Mouse (Mus musculus) stomach, postnatal 0 days (tissue): Measurements from ENCODE around the gene Dph5. TPM values are rescaled to one million over a fixed set of nuclear protein-coding genes. Genes with fewer than 3 reads are reported as not detected.

Source experiments
- ATAC-seq: fragments of 200-750 bp; cut with Nextera tagmentation; 2 replicates; pipeline ENCODE4 v1.8.0; 2017; ENCODE audit not compliant: low FRiP score, low TSS enrichment
- DNase-seq: peaks from one replicate; pipeline ENCODE4 v3.0.0-alpha.2; 2016; ENCODE audit warnings: low spot score
- H3K27ac ChIP-seq: fragments of 300-500 bp; sonication (generic); replicated peaks from 2 replicates; pipeline ENCODE4 v1.5.1; 2014; ENCODE audit warnings: mild to moderate bottlenecking, control low read depth
- H3K27me3 ChIP-seq: fragments of 300-500 bp; sonication (generic); 2 replicates; pipeline ENCODE4 v1.6.1; 2014; ENCODE audit warnings: low read length; ENCODE audit not compliant: control insufficient read depth, insufficient read depth
- H3K36me3 ChIP-seq: fragments of 300-500 bp; sonication (generic); 2 replicates; pipeline ENCODE4 v1.6.1; 2014; ENCODE audit warnings: low read length, mixed read lengths; ENCODE audit not compliant: control insufficient read depth, insufficient read depth
- H3K4me1 ChIP-seq: fragments of 300-500 bp; sonication (generic); replicated peaks from 2 replicates; pipeline ENCODE4 v1.6.1; 2014; ENCODE audit warnings: antibody characterized with exemption; ENCODE audit not compliant: control insufficient read depth, insufficient read depth
- H3K4me2 ChIP-seq: fragments of 300-500 bp; sonication (generic); replicated peaks from 2 replicates; pipeline ENCODE4 v1.6.1; 2014; ENCODE audit warnings: low read depth, mild to moderate bottlenecking, control low read depth, moderate library complexity
- H3K4me3 ChIP-seq: fragments of 300-500 bp; sonication (generic); 2 replicates; pipeline ENCODE4 v1.5.1; 2014; ENCODE audit warnings: low read depth, low read length, control low read depth
- H3K9ac ChIP-seq: fragments of 300-500 bp; sonication (generic); 2 replicates; pipeline ENCODE4 v1.6.1; 2014; ENCODE audit warnings: mild to moderate bottlenecking, low read length, control low read depth, mixed read lengths
- H3K9me3 ChIP-seq: fragments of 300-500 bp; sonication (generic); 2 replicates; pipeline ENCODE4 v1.6.1; 2016; ENCODE audit warnings: low read length; ENCODE audit not compliant: control insufficient read depth
- CTCF ChIP-seq: IDR thresholded peaks from 2 replicates; pipeline ENCODE4 v1.5.1; 2016; ENCODE audit warnings: antibody characterized with exemption, low read depth, mild to moderate bottlenecking, moderate library complexity
- EP300 ChIP-seq: optimal IDR thresholded peaks from 2 replicates; pipeline ENCODE3; 2016; ENCODE audit warnings: antibody characterized with exemption
- WGBS: fragments of 180-500 bp; shearing (Covaris S2); extraction: QIAGEN DNeasy Blood & Tissue Kit; methylation state at CpG from one replicate; pipeline ENCODE4 v1.1.7; 2014; 5-methylcytosine and 5-hydroxymethylcytosine counted together
- polyA plus RNA-seq: library from polyadenylated mRNA; unstranded; fragments of >200 nt; fragmentation: Nextera tagmentation; extraction: Ambion mirVana; gene quantifications from 2 replicates; pipeline ENCODE4 v1.2.1, GENCODE M21; 2015

Dph5 gene
- polyA plus RNA-seq, 1 experiment from 2014 or later = 18.2 TPM

DNA sequence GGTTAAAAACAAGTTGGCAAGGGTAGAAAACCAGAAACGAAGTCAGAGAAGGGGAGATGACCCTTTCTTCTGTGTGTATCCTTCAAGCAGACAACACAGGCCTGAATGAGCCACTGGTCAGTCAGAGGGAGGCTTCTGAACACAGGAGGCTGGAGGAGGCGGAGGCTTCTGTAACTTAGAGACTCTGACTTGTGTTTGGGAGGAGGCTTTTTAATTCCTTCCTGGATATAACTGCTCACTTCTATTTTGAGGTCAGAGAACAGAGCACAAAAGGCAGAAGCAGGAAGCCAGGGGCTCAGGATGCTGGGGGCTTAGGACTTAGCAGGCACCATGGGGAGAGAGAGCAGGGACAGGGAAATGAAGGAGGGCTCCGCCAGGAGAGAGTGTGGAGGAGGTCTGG lies 63.6 kb downstream of the Dph5 start:
- DNase-seq (no peak), ATAC-seq (no peak)
- WGBS = 66% methylated on average over 3 of the region's 3 CpGs
- no peak overlapping the region for H3K4me2 ChIP-seq
- no peak overlapping the region for H3K9ac ChIP-seq
- H3K9me3 ChIP-seq = no peaks in the 10 kb centered on the region
- TF ChIP-seq EP300 = no peak
- no peak for TF ChIP-seq CTCF
- no peak overlapping the region for H3K27ac ChIP-seq
- no peaks in the 10 kb centered on the region for H3K27me3 ChIP-seq
- H3K36me3 ChIP-seq = peaks cover 11% of the 10 kb centered on the region
- H3K4me3 ChIP-seq = no peak overlapping the region
- no peaks in the 10 kb centered on the region for H3K4me1 ChIP-seq

DNA sequence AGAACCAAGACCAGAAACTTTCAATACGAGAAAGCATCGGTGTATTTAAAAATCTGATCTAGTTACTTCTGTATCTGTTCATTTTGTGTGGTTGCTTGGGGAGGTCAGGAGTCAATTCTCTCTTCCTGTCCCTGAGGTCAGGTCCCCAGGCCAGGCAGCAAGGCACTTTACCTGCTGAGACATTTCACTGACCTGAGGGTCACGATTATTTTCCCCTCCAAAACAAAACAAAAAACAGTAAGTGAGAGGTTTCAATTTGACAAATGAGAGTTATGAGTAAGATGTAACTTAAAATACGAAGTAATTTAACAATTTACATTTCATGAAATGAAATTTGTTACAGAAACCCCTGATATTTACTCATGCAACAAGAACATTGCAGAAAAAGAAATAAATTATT lies 64.7 kb downstream of the Dph5 start:
- 82% methylated on average over 4 of the region's 4 CpGs for WGBS
- Histone ChIP-seq H3K4me1 (no peaks in the 10 kb centered on the region), H3K4me2 (no peak overlapping the region), H3K27ac (no peak overlapping the region), H3K4me3 (no peak overlapping the region), H3K9ac (no peak overlapping the region), H3K27me3 (no peaks in the 10 kb centered on the region), H3K9me3 (no peaks in the 10 kb centered on the region), H3K36me3 (peaks cover 10% of the 10 kb centered on the region)
- DNase-seq (no peak), ATAC-seq (no peak)
- TF ChIP-seq EP300 = no peak
- TF ChIP-seq CTCF = no peak

GRCm38 (mm10) chr3:115953088-115953487 lies 65.5 kb downstream of the Dph5 start:
- H3K36me3 ChIP-seq = peaks cover 12% of the 10 kb centered on the region
- no peak overlapping the region for H3K9ac ChIP-seq
- H3K4me1 ChIP-seq = no peaks in the 10 kb centered on the region
- H3K4me2 ChIP-seq = no peak overlapping the region
- no peak overlapping the region for H3K27ac ChIP-seq
- no peak overlapping the region for H3K4me3 ChIP-seq
- no peak for ATAC-seq
- no peak for DNase-seq
- H3K27me3 ChIP-seq = no peaks in the 10 kb centered on the region
- no peaks in the 10 kb centered on the region for H3K9me3 ChIP-seq
- 71% methylated on average over 3 of the region's 3 CpGs for WGBS
- TF ChIP-seq EP300 (no peak), CTCF (no peak)

- Histone ChIP-seq H3K27ac (no peak overlapping the region), H3K4me1 (no peaks in the 10 kb centered on the region), H3K9ac (no peak overlapping the region), H3K36me3 (peaks cover 11% of the 10 kb centered on the region), H3K27me3 (no peaks in the 10 kb centered on the region), H3K9me3 (no peaks in the 10 kb centered on the region), H3K4me2 (no peak overlapping the region), H3K4me3 (no peak overlapping the region)
- DNase-seq (no peak), ATAC-seq (no peak)
- WGBS = 97% methylated on average over 7 of the region's 7 CpGs
- TF ChIP-seq CTCF (no peak), EP300 (no peak)
Measured at GRCm38 (mm10) chr3:115957223-115957622, 69.6 kb downstream of the Dph5 start.

- H3K27ac ChIP-seq = no peak overlapping the region
- TF ChIP-seq CTCF = no peak
- TF ChIP-seq EP300 = no peak
- no peak for ATAC-seq
- no peaks in the 10 kb centered on the region for H3K9me3 ChIP-seq
- no peak for DNase-seq
- H3K4me1 ChIP-seq = no peaks in the 10 kb centered on the region
- no peak overlapping the region for H3K9ac ChIP-seq
- no peaks in the 10 kb centered on the region for H3K27me3 ChIP-seq
- H3K4me2 ChIP-seq = no peak overlapping the region
- WGBS = 86% methylated on average over 11 of the region's 11 CpGs
- H3K36me3 ChIP-seq = peaks cover 7% of the 10 kb centered on the region; the same call in 1 of the 2 replicates
- no peak overlapping the region for H3K4me3 ChIP-seq
Measured at GRCm38 (mm10) chr3:115961311-115962027, 73.8 kb downstream of the Dph5 start.

DNA sequence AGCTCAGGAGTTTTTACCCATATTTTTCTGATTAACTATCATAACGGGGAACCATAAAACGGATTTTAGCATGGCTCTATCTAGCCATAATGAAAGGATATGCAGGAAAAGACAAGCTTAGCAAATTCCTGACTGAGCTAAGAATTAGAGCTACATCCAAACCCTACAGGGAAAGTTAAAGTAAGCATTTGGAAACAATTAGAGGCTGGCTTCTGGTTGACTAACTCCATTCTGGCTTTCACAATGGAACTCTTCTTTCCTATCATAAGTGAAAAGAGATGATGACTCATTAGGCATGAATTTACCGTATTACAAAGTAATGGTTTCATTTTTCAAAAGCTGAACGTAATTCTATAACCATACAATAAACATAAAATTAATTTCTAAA lies 74.4 kb downstream of the Dph5 start:
- ATAC-seq (no peak), DNase-seq (no peak)
- H3K4me1 ChIP-seq = no peaks in the 10 kb centered on the region
- no peak overlapping the region for H3K9ac ChIP-seq
- no peaks in the 10 kb centered on the region for H3K9me3 ChIP-seq
- peaks cover 7% of the 10 kb centered on the region; the same call in 1 of the 2 replicates for H3K36me3 ChIP-seq
- no peak overlapping the region for H3K27ac ChIP-seq
- no peak overlapping the region for H3K4me3 ChIP-seq
- no peaks in the 10 kb centered on the region for H3K27me3 ChIP-seq
- TF ChIP-seq CTCF (no peak), EP300 (no peak)
- WGBS = 76% methylated on average over 4 of the region's 4 CpGs
- H3K4me2 ChIP-seq = no peak overlapping the region
